Mouse (Mus musculus): Measurements from ENCODE around the gene Slc22a14.

Slc22a14 gene

GRCm38 (mm10) chr9:119355943-119356342, 9.4 kb downstream of the Slc22a14 start:
- DNase-seq, result no peak

GRCm38 (mm10) chr9:119353926-119354325, 11.4 kb downstream of the Slc22a14 start:
- no peak for DNase-seq

- peak; percentile 76 to 82 for DNase-seq
Measured at GRCm38 (mm10) chr9:119352060-119352459, 13.3 kb downstream of the Slc22a14 start.

- DNase-seq, result no peak
Measured at GRCm38 (mm10) chr9:119350947-119351705, 14.2 kb downstream of the Slc22a14 start.

- DNase-seq, result no peak
Measured at GRCm38 (mm10) chr9:119350531-119350930, 14.8 kb downstream of the Slc22a14 start.

- no peak for DNase-seq
Measured at GRCm38 (mm10) chr9:119346376-119346775, 19.0 kb downstream of the Slc22a14 start.

- DNase-seq, result peak; percentile 63 to 80
Measured at GRCm38 (mm10) chr9:119342728-119343127, 22.6 kb downstream of the Slc22a14 start.

- peak; percentile 99 for DNase-seq
Measured at GRCm38 (mm10) chr9:119340909-119341816, 24.2 kb downstream of the Slc22a14 start, which contains the start of gene Myd88. Gene Myd88, minus strand, starts transcription at chr9:119341411.

GRCm38 (mm10) chr9:119340212-119340580, 25.2 kb downstream of the Slc22a14 start:
- DNase-seq, result no peak

- DNase-seq, result peak; percentile 87 to 91
Measured at GRCm38 (mm10) chr9:119339558-119340211, 25.7 kb downstream of the Slc22a14 start, which contains the start of gene Acaa1a. Gene Acaa1a, plus strand, starts transcription at chr9:119339676.

GRCm38 (mm10) chr9:119339106-119339505, 26.2 kb downstream of the Slc22a14 start:
- DNase-seq, result no peak

- DNase-seq, result no peak
Measured at GRCm38 (mm10) chr9:119338350-119338749, 27.0 kb downstream of the Slc22a14 start.

GRCm38 (mm10) chr9:119337842-119338241, 27.5 kb downstream of the Slc22a14 start:
- no peak for DNase-seq

GRCm38 (mm10) chr9:119335571-119335970, 29.8 kb downstream of the Slc22a14 start:
- DNase-seq, result no peak

GRCm38 (mm10) chr9:119334834-119335233, 30.5 kb downstream of the Slc22a14 start:
- DNase-seq, result no peak

- DNase-seq, result peak; percentile 76 to 80
Measured at GRCm38 (mm10) chr9:119334324-119334723, 31.0 kb downstream of the Slc22a14 start.

GRCm38 (mm10) chr9:119330186-119330963, 35.0 kb downstream of the Slc22a14 start:
- DNase-seq, result peak; percentile 72 to 78

- DNase-seq, result no peak
Measured at GRCm38 (mm10) chr9:119328488-119328887, 36.9 kb downstream of the Slc22a14 start.

- DNase-seq, result no peak
Measured at GRCm38 (mm10) chr9:119324130-119324529, 41.2 kb downstream of the Slc22a14 start.

GRCm38 (mm10) chr9:119323260-119323645, 42.1 kb downstream of the Slc22a14 start:
- DNase-seq, result peak in 1 of 2 experiments; percentile 28

GRCm38 (mm10) chr9:119322289-119323259, 42.8 kb downstream of the Slc22a14 start, which contains the start of gene Oxsr1:
Gene Oxsr1, minus strand, starts transcription at chr9:119322427.
- peak; percentile 100 for DNase-seq

Measured in lung, adult 18-20 months (tissue).